Mouse (Mus musculus) frontal cortex, postnatal 10 days (tissue): ENCODE results near the gene Fntb.
"Not testable (repeated sequence)": the region's sequence is repeated elsewhere in the genome, so short reads cannot be mapped to it uniquely, and the experiment has no call there.

Experiments used
- DNase-seq, 2 experiments: peaks; one replicate each; pipeline ENCODE4 v3.0.0; 2022; ENCODE audit warnings: low spot score in 2 of 2, mixed read lengths in 1 of 2

Fntb gene

DNA sequence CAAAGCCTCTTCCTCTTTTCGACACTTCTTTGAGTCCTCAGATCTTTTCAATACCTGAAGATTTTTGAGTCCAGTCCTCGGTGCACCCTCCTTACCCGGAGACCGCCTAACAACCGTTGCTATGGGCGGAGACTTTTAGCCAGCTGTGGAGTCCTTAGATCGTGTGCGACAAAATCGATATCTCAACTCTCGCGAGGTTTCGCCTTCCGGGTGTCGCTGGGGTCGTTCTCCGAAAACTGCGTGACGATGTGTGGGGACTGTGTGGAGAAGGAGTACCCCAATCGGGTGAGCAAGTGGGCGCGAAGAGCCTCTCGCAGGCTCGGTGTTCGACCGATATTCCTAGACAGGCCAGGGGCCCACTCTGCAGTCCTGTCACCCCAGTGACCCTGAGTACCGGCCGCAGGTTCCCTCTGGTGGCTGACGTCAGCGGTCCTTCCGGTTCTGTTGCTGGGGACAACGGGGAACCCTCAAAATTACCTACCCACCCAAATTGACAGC is at the start of gene Fntb, which contains the start of gene Churc1:
Fntb (plus strand) TSS at position 236 of the 498 bp plus-strand sequence.
Churc1 (plus strand) TSS at position 185 of the 498 bp plus-strand sequence.
- DNase-seq, result peak; percentile 81 to 88

GRCm38 (mm10) chr12:76718384-76718783 is 47.0 kb upstream of the Fntb start:
- DNase-seq, result no peak

- no peak for DNase-seq
Observed at GRCm38 (mm10) chr12:76720572-76720971, 44.8 kb upstream of the Fntb start.

- no peak for DNase-seq
Observed at GRCm38 (mm10) chr12:76722026-76722425, 43.4 kb upstream of the Fntb start.

- DNase-seq, result no peak
Observed at GRCm38 (mm10) chr12:76727955-76728354, 37.4 kb upstream of the Fntb start.

- DNase-seq, result no peak
Observed at GRCm38 (mm10) chr12:76750866-76751459, 14.4 kb upstream of the Fntb start.

GRCm38 (mm10) chr12:76752652-76753318 is 12.6 kb upstream of the Fntb start:
- DNase-seq, result peak; percentile 21 to 22

GRCm38 (mm10) chr12:76765901-76766630 is 677 bp downstream of the Fntb start:
- peak in 1 of 2 experiments; percentile 16 for DNase-seq

DNA sequence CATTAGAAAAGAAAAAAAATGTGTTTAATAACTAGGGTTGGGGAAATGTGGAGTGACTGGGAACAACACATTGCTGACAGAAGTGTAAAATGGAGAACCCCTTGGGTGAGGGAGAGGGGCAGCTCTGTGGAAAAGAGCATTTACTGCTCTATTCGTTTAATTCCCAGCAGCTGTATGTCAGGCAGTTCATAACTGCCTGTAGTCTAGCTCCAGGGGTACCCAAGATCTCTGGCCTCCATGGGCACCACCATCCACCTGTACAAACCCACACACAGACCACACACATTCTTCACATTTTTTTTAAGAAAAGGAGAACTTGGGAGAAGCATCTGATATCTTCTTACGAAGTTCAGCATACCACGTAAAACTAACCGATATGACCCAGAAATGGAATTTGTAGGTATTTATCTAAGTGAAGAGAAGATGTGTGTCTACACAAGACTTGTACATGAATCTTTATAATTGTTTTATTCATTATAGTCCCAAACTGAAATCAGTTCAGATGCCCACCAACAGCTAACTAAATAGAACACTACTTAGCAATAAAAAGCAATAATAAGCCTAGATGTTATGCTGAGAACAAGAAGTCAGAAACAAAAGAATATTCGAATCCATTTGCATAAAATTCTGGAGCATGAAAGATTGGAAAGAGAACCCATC is 5.6 kb downstream of the Fntb start:
- DNase-seq, result no peak

GRCm38 (mm10) chr12:76771540-76771939 is 6.2 kb downstream of the Fntb start:
- DNase-seq, result no peak

DNA sequence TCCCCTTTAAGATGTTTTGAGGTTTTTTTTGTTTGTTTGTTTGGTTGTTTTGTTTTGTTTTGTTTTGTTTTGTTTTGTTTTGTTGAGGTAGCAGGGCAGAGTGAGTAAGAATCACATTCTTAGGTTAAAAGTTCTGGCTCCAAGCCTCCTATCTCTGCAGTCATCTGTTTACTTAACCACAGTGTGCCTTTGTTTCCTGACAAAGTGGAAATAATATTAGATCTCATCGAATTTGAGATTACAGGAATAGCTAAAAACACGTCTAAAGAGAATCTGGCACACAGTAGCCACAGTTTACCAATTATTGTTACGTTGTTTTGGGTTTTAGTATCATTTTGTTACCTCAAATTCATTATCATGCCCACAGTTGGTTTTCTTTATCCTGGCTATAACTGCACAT is 9.3 kb downstream of the Fntb start:
- DNase-seq, result no peak

GRCm38 (mm10) chr12:76775132-76775531 is 9.7 kb downstream of the Fntb start:
- no peak for DNase-seq

- DNase-seq, result no peak
Observed at GRCm38 (mm10) chr12:76776898-76777297, 11.5 kb downstream of the Fntb start.

DNA sequence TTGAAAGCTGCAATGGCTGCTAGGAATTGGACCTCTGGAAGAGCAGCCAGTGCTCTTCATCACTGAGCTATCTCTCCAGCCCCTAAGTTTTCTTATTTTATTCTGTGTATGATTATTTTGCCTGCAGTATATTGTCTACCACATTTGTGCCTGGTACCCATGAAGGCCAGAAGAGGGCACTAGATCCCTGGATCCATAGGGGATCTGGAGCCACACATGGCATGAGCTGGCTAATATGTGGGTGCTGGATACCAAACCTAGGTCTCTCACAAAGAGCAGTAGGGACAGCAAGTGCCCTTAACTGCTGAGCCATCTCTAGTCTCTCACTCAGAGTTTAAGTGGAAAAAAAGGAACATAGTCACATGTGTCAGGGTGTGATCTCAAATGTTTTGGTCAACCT is 12.5 kb downstream of the Fntb start:
- DNase-seq, result no peak

DNA sequence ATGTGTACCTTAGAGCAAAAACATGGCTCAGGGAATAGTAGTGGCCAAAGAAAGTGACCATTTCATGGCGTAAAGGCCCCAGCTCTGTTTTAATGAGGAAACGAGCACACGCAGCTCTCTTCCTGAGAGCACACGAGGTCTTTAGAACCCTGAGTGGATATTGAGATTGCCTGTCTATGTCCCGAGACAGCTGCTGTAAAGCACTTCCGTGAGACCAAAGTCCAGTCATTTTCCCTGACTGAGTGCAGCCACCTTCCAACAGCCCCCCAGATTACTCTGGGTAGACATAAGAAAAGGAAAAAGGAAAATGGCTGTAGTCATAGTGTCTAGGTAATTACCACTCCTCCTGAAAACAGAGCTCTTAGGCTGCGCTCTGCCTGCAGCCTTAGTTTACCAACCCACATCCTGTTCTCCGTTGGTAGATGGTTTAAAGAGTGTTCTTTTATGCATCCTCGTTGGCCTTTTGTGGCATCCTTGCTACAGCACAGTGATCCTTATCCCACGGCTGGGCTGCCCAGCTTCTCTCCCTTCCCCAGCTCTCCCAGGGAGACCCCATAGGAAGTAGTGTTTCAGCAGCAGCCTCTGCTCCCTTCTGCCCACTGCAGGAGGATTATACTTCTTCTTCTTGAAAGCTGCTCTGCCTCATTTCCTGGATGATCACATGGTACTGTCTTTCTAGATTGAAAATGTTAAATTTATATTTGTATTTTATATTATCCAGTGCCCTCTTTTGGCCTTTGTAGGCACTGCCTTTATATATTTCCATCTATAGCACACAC is 13.1 kb downstream of the Fntb start:
- no peak for DNase-seq

DNA sequence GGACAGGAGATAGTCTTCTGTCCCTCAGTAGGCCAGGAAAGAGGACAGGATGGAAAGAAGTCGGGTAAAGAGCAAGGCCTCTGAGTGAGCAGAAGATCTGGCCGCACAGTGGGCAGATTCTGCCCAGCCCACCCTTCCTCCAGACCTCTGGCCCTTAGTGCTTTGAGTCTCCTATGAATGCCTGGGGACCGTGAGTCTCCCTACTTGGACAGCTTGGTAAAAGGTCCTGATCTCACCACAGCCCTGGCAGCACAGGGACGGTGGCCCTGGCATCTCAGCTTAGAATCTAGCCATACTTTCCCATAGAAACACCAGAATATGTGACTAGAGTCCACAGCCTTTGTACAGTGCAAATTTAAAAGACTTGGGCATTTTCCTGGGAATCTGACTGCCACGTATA is 14.6 kb downstream of the Fntb start:
- no peak for DNase-seq

GRCm38 (mm10) chr12:76780639-76781468 is 15.5 kb downstream of the Fntb start:
- no peak for DNase-seq

- DNase-seq, result no peak
Observed at GRCm38 (mm10) chr12:76784056-76784619, 18.7 kb downstream of the Fntb start.

DNA sequence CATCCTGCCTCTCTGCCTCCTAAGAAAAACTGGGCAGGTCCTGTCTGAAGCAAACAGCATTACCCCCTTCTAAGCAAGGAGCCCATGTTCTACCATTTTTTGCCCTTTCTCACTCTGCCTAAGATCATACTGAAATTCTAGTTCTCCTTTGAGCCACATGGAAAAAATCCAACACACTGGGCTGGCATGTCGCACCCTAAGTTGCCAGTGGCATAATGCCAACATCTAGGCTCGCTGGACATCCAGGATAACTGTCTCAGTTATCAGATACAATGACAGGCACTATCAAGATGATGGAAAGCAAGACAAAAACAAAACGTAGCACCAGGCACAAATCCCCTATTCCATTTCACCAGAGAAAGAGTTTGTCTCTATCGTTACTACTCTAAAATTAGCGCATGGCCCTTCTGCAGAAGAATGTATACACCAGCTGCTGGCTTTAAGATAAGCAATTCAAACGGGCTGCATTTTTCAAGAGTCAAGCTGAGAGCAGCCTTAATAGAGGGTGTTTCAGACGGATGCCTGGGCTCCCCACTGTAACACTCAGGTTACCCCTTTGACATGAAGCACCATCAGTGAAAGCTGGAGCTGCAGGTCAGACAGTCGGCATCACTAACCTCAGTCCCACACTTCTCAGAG is 25.2 kb downstream of the Fntb start:
- no peak for DNase-seq

- DNase-seq, result not testable (repeated sequence)
Observed at GRCm38 (mm10) chr12:76792540-76792939, 27.2 kb downstream of the Fntb start.
